Mouse (Mus musculus): Measurements from ENCODE around the gene Dusp10.

Gene Dusp10

GRCm38 (mm10) chr1:184094914-184095313 is 81.8 kb downstream of the Dusp10 start:
- no peak for TF ChIP-seq GATA4 (IDR thresholded peaks at IDR 0.05; ENCODE audit: insufficient replicate concordance, low read length)

- TF ChIP-seq GATA4 (IDR thresholded peaks at IDR 0.05; ENCODE audit: insufficient replicate concordance, low read length): peak; percentile 85
These were observed 87.3 kb downstream of the Dusp10 start for GRCm38 (mm10) chr1:184100414-184100813.

- no peak for TF ChIP-seq GATA4 (IDR thresholded peaks at IDR 0.05; ENCODE audit: insufficient replicate concordance, low read length)
These were observed 88.0 kb downstream of the Dusp10 start for GRCm38 (mm10) chr1:184100927-184101749.

- TF ChIP-seq GATA4 (IDR thresholded peaks at IDR 0.05; ENCODE audit: insufficient replicate concordance, low read length): no peak
These were observed 88.6 kb downstream of the Dusp10 start for GRCm38 (mm10) chr1:184101750-184102046.

- no peak for TF ChIP-seq GATA4 (IDR thresholded peaks at IDR 0.05; ENCODE audit: insufficient replicate concordance, low read length)
These were observed 93.7 kb downstream of the Dusp10 start for GRCm38 (mm10) chr1:184106832-184107231.

GRCm38 (mm10) chr1:184107448-184107847 is 94.3 kb downstream of the Dusp10 start:
- TF ChIP-seq GATA4 (IDR thresholded peaks at IDR 0.05; ENCODE audit: insufficient replicate concordance, low read length): no peak

- TF ChIP-seq GATA4 (IDR thresholded peaks at IDR 0.05; ENCODE audit: insufficient replicate concordance, low read length): peak; percentile 86
These were observed 95.2 kb downstream of the Dusp10 start for GRCm38 (mm10) chr1:184108254-184108653.

GRCm38 (mm10) chr1:184117586-184117985 is 104.5 kb downstream of the Dusp10 start:
- TF ChIP-seq GATA4 (IDR thresholded peaks at IDR 0.05; ENCODE audit: insufficient replicate concordance, low read length): no peak

GRCm38 (mm10) chr1:184117991-184118390 is 104.9 kb downstream of the Dusp10 start:
- TF ChIP-seq GATA4 (IDR thresholded peaks at IDR 0.05; ENCODE audit: insufficient replicate concordance, low read length): no peak

GRCm38 (mm10) chr1:184118586-184118985 is 105.5 kb downstream of the Dusp10 start:
- TF ChIP-seq GATA4 (IDR thresholded peaks at IDR 0.05; ENCODE audit: insufficient replicate concordance, low read length): no peak

All from liver, adult (tissue).